Mouse (Mus musculus) left cerebral cortex, adult 2 months (tissue): Measurements from ENCODE around the gene Akt1. TPM values are rescaled to one million over a fixed set of nuclear protein-coding genes. Genes with fewer than 3 reads are reported as not detected.
A peak's percentile ranks its signal among the peaks of the same experiment; 100 is the strongest.

Experiments used
- DNase-seq, 2 experiments: peaks; one replicate each; pipeline ENCODE4 v3.0.0; 2021 to 2022; ENCODE audit warnings: low spot score in 2 of 2, mixed read lengths in 1 of 2; ENCODE audit errors: extremely low spot score in 1 of 2
- H3K27ac ChIP-seq: fragments of 200-600 bp; 2 replicates; pipeline ENCODE4 v1.8.1; 2022
- H3K4me3 ChIP-seq: fragments of 200-600 bp; 2 replicates; pipeline ENCODE4 v1.8.1; 2022
- CTCF ChIP-seq: fragments of 200-600 bp; IDR thresholded peaks from 2 replicates; pipeline ENCODE4 v1.8.1; 2022; ENCODE audit warnings: antibody characterized with exemption, mild to moderate bottlenecking, moderate library complexity
- intact Hi-C: fragments of 180-260 bp; cut with DNase I; formaldehyde crosslinking; loops from one replicate; pipeline ENCODE4 v1.15.1; 2025
- total RNA-seq, 2 experiments: library from RNA; stranded (reverse); gene quantifications; 2 replicates each; pipeline ENCODE4 v1.2.3; 2021

Akt1 gene
- total RNA-seq, 2 experiments from 2014 or later: 144 to 157 TPM

DNA sequence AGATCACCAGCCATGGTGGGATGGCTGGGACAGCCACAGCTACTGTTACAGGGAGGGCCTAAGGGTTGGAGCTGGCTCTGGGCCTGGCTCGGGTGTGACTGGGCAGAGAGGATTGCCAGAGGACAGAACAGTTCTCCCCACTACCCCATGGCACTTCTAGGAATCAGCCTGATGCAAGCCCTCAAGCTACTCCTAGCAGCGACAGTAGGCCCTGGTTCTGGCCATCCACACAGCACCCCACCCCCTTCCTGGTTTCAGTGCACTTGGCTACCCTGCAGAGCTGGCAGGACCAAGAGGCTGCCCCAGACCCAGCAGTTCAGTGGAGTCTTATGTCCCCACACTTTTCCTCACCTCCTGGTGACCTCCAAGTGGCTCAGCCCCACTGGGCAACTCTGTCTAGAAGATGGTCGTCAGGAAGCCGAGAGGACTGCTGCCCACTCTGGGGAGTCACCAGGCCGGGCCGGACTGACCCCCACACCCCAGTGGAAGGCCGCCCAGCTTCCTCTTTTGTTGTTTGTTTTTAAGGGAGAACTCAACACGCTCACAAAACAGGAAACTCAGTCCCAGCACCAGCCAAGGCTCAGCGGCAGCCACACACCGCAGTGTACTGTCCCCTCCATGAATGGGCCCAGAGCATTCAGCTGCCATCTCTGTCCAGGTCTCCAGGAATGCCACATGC, 6.9 kb downstream of the Akt1 start:
- TF ChIP-seq CTCF: no peak
- peak overlapping the region; percentile 30 for H3K27ac ChIP-seq
- intact Hi-C loops: no loop called here

DNA sequence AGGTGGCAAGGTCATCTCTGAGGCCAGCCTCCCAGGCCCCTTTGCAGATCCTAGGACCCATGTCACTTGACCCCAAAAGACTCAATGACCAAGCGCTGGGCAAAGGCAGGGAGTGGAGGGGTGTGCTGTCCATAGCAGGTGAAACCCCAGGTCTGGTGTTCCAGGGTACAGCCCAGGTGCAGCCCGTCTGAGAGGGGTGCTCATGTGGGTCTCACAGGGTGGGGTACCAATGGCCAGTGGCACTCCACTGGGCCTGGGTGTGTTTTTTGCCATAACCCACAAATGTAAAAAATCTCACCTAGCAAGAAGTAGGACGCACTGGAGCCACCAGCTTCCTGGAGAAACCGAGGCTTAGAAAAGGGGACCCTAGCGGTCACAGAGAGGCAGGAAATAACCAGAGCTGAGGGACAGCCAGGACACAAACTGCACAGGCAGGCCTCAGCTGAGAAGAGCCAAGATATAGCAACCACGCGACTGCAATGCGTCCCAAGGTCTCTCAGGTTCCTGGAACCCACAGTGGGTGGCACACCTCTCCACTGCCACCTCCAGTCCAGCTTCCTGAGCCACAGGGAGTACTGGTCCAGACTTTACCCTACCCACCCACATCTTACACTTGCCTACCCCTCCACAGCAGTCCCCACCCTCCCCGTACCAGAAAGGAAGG, 8.7 kb downstream of the Akt1 start:
- DNase-seq: no peak
- no peak for TF ChIP-seq CTCF
- H3K4me3 ChIP-seq: no peak overlapping the region
- H3K27ac ChIP-seq: peak overlapping the region; percentile 66
- intact Hi-C loops: no loop called here

More for the DNA sequence above, 6.9 kb downstream of the Akt1 start:
- no peak overlapping the region; the same call in 1 of the 2 replicates for H3K4me3 ChIP-seq
- DNase-seq: no peak

DNA sequence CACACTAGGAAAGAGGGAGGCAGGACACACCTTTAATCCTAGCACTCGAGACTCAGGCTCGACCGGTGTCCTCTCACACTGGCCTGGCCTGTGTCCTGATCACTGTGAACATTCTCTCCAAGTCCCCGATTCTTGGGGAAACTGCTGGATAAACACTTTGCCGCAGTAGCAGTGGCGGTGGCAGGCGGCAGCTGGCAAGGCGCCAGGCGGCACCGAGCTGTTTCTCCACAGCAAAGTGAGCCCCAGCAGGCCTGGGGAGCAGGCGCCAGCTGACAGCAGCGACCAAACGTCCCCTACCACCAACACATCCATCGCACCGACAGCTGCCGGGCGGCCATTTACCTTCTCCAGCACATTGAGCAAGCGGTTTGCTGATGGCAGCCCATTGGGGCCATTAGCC, 9.2 kb downstream of the Akt1 start:
- intact Hi-C loops: no loop called here
- DNase-seq: peak; percentile 78
- Histone ChIP-seq H3K4me3 (no peak overlapping the region), H3K27ac (peak overlapping the region; percentile 66)
- no peak for TF ChIP-seq CTCF

DNA sequence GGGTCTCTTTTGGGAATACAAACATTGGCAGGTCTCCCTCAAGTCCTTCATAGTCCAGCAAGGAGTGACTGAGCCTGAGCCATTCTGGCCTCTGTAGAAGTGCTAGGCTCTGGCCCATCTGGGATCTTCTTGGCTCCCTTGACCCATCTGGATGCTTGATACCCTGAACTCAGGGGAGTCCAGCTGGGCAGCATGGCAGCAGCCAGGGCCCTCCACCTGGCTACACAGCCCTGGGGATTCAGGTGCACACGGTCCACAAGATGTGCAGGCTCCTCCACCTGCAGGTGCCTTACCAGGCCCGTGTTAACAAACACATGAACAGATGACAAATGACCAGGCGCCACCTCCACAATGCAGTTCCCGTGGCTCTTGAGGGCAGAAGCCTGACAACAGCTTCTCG, 10.0 kb downstream of the Akt1 start:
- Histone ChIP-seq H3K27ac (no peak overlapping the region), H3K4me3 (no peak overlapping the region)
- no peak for DNase-seq
- intact Hi-C loops: no loop called here
- no peak for TF ChIP-seq CTCF

DNA sequence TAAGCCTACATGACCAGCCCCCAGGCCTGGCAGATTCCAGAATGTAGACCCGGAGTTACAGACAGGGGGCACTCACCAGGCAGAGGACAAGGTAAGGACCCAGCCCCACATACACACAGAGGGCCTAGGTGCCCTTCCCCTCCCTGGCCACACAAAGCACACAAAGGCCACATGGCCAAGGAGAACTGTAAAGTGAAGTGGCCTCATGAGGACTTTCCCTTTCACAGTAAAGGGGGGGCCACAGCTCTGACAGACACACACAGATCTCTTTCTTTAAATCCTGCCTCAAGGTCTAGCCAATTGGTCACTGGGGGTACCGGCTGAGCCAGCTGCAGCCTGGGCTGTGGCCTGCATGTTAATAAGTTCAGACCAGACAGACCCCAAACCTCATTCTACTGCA, 10.6 kb downstream of the Akt1 start:
- intact Hi-C loops: no loop called here
- Histone ChIP-seq H3K4me3 (no peak overlapping the region), H3K27ac (no peak overlapping the region)
- TF ChIP-seq CTCF: no peak
- no peak for DNase-seq

DNA sequence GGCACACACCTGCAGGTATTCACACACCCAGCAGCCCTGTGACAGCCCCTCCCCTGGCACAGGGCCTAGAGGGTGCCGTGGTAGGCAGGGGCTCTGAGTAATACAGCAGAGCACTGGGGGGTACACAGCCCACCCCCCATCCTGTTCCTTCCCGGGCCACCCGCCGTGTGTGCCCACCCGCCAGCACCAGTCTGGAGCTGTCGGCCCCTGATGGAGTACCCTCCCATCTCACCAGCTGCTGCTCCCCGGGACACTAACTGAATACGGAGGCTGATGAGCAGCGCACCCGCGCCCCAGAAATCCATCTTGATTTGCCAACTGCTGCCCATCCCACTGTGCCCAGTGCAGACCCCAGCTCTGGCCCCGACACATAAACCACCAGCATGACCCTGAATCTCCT, 11.0 kb downstream of the Akt1 start:
- intact Hi-C loops: no loop called here
- no peak for DNase-seq
- no peak for TF ChIP-seq CTCF
- no peak overlapping the region for H3K4me3 ChIP-seq
- no peak overlapping the region for H3K27ac ChIP-seq

DNA sequence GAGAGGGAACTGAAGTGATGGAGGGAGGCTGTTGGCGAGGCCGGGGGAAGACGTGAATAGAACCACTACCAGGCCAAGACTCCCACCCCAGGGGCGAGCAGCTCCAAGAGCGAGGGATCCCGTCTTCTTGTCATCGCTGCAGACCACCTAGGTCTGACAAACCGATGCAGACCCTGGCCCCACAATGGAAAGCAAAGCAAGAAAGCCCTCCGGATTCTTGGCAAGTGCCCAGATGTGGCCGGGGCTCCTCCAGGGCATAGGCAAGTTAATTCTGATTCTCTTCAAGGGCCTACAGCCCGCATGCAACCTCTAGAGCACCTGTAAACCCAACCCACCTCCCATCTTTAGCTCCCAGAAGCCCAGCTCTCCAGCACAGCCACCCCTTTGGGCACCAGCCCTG, 11.4 kb downstream of the Akt1 start:
- intact Hi-C loops: no loop called here
- no peak for DNase-seq
- no peak for TF ChIP-seq CTCF
- Histone ChIP-seq H3K4me3 (no peak overlapping the region), H3K27ac (no peak overlapping the region)

DNA sequence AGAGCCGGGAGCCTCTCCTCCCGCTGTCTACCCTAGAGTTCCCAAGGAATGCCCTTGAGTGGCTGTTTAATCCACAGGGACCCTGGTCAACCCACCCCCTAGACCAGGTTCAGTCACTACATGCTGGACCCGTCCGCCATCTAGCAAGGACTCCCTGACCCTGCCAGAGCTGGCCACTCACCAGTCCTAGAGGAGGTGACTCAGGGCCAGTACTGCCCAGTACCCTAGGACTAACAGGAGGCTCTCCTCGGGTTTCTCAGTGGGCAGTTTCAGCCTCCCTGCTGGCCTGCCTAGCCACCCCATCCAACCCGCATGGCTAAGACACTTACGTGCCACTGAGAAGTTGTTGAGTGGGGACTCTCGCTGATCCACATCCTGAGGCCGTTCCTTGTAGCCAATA, 12.8 kb downstream of the Akt1 start:
- intact Hi-C loops: no loop called here
- no peak overlapping the region for H3K4me3 ChIP-seq
- no peak for TF ChIP-seq CTCF
- H3K27ac ChIP-seq: no peak overlapping the region
- DNase-seq: no peak

DNA sequence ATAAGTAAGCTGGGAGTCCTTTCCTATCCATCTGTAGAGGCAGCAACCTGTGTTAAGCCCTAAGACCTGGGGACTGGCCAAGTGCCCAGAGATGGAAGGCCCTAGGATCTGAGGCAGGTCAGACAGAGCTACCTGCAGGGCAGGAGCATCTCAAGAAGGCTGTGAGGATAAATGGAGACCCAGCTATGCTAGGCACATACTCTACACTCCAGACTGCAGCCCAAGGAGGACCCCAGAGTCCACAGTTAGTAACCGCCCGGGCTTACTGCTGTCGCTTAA, 13.4 kb downstream of the Akt1 start:
- TF ChIP-seq CTCF: no peak
- intact Hi-C loops: no loop called here
- no peak for DNase-seq
- no peak overlapping the region for H3K27ac ChIP-seq
- H3K4me3 ChIP-seq: no peak overlapping the region

DNA sequence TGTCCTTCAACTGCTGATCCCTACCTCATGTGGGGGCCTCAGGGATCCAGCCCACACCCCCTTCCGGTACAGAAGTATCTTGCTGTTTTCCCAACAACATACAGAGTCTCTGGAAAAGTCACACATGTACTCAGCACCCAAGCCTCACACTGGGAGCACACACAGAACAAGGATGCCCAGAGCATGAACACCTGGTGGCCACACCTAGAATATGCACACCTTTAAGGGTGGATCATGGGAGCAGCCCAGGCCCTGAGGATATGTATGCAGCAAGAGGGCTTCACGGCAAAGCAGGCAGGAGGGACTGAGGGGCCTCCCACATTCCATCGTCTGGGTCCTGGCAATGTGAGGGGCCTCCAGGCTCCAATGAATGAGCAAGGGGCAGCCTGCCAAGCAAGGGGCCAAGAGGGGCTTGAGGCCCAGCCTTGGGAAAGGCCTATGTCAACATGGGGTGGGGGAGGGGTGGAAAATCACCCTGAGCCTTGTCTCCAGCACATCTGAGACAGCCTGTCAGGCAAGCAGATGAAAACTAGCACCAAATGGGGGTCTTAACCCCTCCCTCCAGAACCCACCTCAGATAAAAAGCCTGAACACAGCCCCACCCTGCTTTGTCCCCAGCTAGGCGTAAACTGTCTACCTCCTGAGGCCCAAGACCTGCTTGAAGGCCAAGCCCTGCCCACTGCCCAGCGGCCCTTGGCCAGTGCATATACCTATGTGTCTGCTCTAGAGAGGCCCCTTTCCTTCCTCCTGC, 13.9 kb downstream of the Akt1 start:
- intact Hi-C loops: no loop called here
- Histone ChIP-seq H3K4me3 (no peak overlapping the region), H3K27ac (no peak overlapping the region)
- no peak for DNase-seq
- no peak for TF ChIP-seq CTCF

DNA sequence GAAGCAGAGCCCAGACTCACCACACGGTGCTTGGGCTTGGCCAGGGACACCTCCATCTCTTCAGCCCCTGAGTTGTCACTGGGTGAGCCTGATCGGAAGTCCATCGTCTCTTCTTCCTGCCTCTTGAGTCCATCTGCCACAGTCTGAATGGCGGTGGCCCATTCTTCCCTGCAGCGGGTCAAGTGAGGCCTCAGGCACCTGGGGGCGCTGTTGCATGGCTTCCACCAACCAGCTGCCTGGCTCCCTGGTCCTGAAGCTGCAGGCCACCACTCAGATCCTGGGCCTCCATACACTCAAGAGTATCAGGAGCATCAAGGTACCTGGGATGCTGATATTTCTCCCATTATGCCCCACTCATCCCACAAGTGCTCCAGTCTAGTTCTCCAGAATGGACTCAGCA, 15.6 kb downstream of the Akt1 start:
- intact Hi-C loops: loop anchor here (2.0 kb wide), 1 partner anchor 16 kb away; the partner anchor contains the start of gene Akt1
- TF ChIP-seq CTCF: peak; percentile 76

DNA sequence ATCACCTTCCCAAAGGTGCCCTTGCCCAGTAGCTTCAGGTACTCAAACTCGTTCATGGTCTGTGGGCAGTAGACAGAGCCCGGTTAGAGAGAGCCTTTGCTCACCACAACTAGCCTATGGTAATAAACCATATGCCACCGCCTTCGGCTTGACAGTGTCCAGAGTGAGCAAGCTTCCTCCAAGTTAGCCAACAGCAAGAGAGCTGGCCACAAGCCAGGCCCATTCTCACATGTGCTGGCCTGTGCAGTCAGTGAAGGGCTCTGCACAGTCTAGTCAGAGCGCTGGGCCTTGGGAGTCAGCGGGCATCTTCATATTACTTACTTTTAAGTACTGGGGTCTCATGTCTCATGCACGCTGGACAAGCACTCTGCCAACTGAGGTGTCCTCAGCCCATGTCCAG, 16.1 kb downstream of the Akt1 start:
- DNase-seq: no peak
- Histone ChIP-seq H3K27ac (no peak overlapping the region), H3K4me3 (no peak overlapping the region)
- intact Hi-C loops: loop anchor here (2.0 kb wide), 1 partner anchor 16 kb away; the partner anchor contains the start of gene Akt1
- TF ChIP-seq CTCF: no peak

More for the DNA sequence above, 15.6 kb downstream of the Akt1 start:
- peak; percentile 58 to 69 for DNase-seq
- H3K4me3 ChIP-seq: no peak overlapping the region
- H3K27ac ChIP-seq: no peak overlapping the region
